Mouse (Mus musculus) retina, adult 2 months (tissue): ENCODE results near the gene Kcnq4.

Experiments used
- DNase-seq: peaks from one replicate; pipeline ENCODE4 v3.0.0-alpha.2; 2012; ENCODE audit warnings: low read depth, low spot score

Kcnq4 gene

GRCm38 (mm10) chr4:120747941-120748866, at the start of gene Kcnq4:
TSS of gene Kcnq4 (minus strand) at chr4:120748612.
- DNase-seq = no peak

- no peak for DNase-seq
Observed at GRCm38 (mm10) chr4:120796687-120797086, 48.3 kb upstream of the Kcnq4 start.

- DNase-seq = no peak
Observed at GRCm38 (mm10) chr4:120795646-120796045, 47.2 kb upstream of the Kcnq4 start.

- DNase-seq = no peak
Observed at GRCm38 (mm10) chr4:120792918-120793317, 44.5 kb upstream of the Kcnq4 start.

- DNase-seq = no peak
Observed at GRCm38 (mm10) chr4:120790027-120790426, 41.6 kb upstream of the Kcnq4 start.

- no peak for DNase-seq
Observed at GRCm38 (mm10) chr4:120755801-120756200, 7.4 kb upstream of the Kcnq4 start.

GRCm38 (mm10) chr4:120755299-120755698, 6.9 kb upstream of the Kcnq4 start:
- DNase-seq = no peak

- no peak for DNase-seq
Observed at GRCm38 (mm10) chr4:120749601-120750000, 1.2 kb upstream of the Kcnq4 start.

GRCm38 (mm10) chr4:120747243-120747792, 1.1 kb downstream of the Kcnq4 start:
- DNase-seq = no peak

- no peak for DNase-seq
Observed at GRCm38 (mm10) chr4:120746552-120747150, 1.8 kb downstream of the Kcnq4 start.

- DNase-seq = no peak
Observed at GRCm38 (mm10) chr4:120745731-120746551, 2.5 kb downstream of the Kcnq4 start.

- DNase-seq = no peak
Observed at GRCm38 (mm10) chr4:120743636-120744035, 4.8 kb downstream of the Kcnq4 start.

- no peak for DNase-seq
Observed at GRCm38 (mm10) chr4:120741303-120741702, 7.1 kb downstream of the Kcnq4 start.

GRCm38 (mm10) chr4:120734012-120734622, 14.3 kb downstream of the Kcnq4 start:
- no peak for DNase-seq

GRCm38 (mm10) chr4:120732737-120733136, 15.7 kb downstream of the Kcnq4 start:
- no peak for DNase-seq

GRCm38 (mm10) chr4:120731030-120731644, 17.3 kb downstream of the Kcnq4 start:
- DNase-seq = peak; percentile 25

GRCm38 (mm10) chr4:120730574-120730973, 17.8 kb downstream of the Kcnq4 start:
- no peak for DNase-seq

- no peak for DNase-seq
Observed at GRCm38 (mm10) chr4:120730146-120730545, 18.3 kb downstream of the Kcnq4 start.

- no peak for DNase-seq
Observed at GRCm38 (mm10) chr4:120729441-120729840, 19.0 kb downstream of the Kcnq4 start.

- DNase-seq = no peak
Observed at GRCm38 (mm10) chr4:120727842-120728241, 20.6 kb downstream of the Kcnq4 start.

- no peak for DNase-seq
Observed at GRCm38 (mm10) chr4:120726174-120726573, 22.2 kb downstream of the Kcnq4 start.
